Mouse (Mus musculus) CH12.LX (cell line): ENCODE results near the gene Ankfn1.

Source experiments
- EP300 ChIP-seq: IDR thresholded peaks from 2 replicates; pipeline ENCODE4 v1.6.1; 2011; ENCODE audit warnings: low read length, improper control_type of control experiment
- IRF4 ChIP-seq: IDR thresholded peaks from 2 replicates; pipeline ENCODE4 v1.6.1; 2014; ENCODE audit warnings: low read depth, mild to moderate bottlenecking, inconsistent platforms, low read length, improper control_type of control experiment
- MAX ChIP-seq: IDR thresholded peaks from 2 replicates; pipeline ENCODE4 v1.6.1; 2011; ENCODE audit warnings: low read length, improper control_type of control experiment
- MXI1 ChIP-seq: IDR thresholded peaks from 2 replicates; pipeline ENCODE4 v1.6.1; 2011; ENCODE audit warnings: mild to moderate bottlenecking, low read depth, low read length, improper control_type of control experiment
- PAX5 ChIP-seq: IDR thresholded peaks from 2 replicates; pipeline ENCODE4 v1.6.1; 2012; ENCODE audit warnings: low read length, inconsistent platforms, mixed read lengths
- POLR2A ChIP-seq: IDR thresholded peaks from 2 replicates; pipeline ENCODE4 v1.6.1; 2011; ENCODE audit warnings: low read depth, mild to moderate bottlenecking, improper control_type of control experiment, low read length
- SMC3 ChIP-seq: IDR thresholded peaks from 2 replicates; pipeline ENCODE4 v1.6.1; 2011; ENCODE audit warnings: low read depth, low read length, improper control_type of control experiment

DNA sequence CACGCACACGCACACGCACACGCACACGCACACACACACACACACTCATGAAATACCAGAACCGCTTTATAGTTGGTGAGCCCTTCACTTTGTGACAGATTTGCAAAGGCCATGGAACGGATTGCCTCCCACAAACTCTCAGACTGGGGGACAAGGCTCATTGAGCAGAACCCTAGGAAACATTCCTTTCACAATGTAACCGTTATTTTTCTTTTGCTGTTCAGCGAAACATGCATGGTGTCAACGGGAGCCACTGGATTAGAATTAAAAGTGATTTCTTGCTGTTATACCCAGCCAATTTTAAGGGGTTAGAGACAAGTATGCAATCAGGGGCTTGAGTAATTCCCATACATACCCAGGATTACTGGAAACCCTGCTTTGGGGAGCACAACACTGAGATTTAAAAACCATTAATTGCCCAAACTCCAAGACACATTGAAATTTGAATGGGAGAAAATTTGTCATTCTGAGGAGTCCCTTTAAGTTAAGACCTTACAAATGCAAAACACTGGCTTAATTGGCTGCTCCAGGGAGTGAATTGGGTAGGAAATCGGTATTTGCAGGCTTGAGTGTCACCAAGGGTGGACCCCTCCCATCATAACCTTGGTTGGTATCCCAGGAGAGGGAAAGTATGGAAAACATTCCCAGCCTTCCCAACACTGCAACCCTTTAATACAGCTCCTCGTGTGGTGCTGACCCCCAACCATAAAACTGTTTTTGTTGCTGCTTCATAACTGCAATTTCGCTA lies 153.6 kb downstream of the Ankfn1 start:
- TF ChIP-seq IRF4 (no peak), MAX (no peak), MXI1 (no peak), POLR2A (no peak), SMC3 (no peak), EP300 (no peak), PAX5 (no peak)
